Mouse (Mus musculus): ENCODE data around the gene Ddx20. TPM values are rescaled to one million over a fixed set of nuclear protein-coding genes. Genes with fewer than 3 reads are reported as not detected.
"Not testable (repeated sequence)": the region's sequence is repeated elsewhere in the genome, so short reads cannot be mapped to it uniquely, and the experiment has no call there.

Gene Ddx20
- polyA plus RNA-seq, 1 experiment from 2014 or later: 40.3 TPM

DNA sequence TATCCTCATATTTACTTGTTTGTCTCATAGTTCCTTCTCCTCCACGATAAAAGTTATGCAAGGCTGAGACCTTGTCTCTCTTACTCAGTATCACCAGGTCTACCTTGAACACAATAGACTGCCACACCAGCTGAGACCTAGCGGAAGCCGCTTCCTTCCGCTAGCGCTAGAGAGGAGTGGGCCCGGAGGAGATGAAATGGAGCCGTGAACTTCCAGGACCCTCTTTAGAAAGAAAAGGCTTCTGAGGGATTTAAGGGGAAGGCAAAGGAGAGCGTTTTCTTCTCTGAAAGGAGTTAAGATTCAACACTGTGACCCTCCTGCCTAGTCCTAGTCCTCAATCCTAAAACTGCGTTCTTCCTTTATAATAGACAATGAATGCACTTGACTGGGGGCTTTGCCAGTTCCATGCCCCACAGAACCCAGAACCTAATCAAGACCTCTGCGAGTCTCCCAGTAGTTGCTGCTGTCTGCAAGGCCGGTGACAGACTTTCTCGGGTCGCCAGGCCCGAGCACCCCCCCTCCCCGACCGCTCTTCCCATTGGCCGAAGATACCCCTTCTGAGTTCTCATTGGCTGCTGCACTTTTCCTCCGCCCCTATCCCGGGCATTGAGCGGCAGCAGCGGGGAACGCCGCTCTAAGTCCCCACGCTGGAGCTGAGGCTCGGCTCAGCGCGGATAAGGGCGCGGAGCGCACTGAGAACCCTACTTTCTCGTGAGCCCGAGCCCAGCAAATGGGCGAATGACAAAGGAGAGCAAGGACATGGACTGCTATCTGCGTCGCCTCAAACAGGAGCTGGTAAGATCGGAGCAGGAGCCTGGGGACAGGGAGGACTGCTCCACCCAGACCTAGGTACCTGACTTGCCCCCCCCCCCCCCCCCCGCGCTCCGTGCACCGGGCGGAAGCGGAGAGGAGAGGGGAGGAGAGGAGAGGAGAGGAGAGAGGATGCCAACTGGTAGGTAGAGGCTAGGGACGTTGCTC is 16.9 kb upstream of the Ddx20 start, which contains the start of gene Inka2:
Gene Inka2, plus strand, starts transcription at position 569 of the 978 bp plus-strand sequence.
- peak within 1 kb of the TSS; percentile 13; the same call in 1 of the 2 replicates for H3K27ac ChIP-seq
- peaks cover 21% of the 10 kb centered on the region for H3K4me1 ChIP-seq
- 5% methylated on average over 39 of the region's 43 CpGs for WGBS
- no peaks in the 10 kb centered on the region for H3K36me3 ChIP-seq
- H3K27me3 ChIP-seq: peaks cover 45% of the 10 kb centered on the region
- H3K9me3 ChIP-seq: no peaks in the 10 kb centered on the region
- peak within 1 kb of the TSS; percentile 54 for H3K4me3 ChIP-seq
- peak; percentile 92 for ATAC-seq (ENCODE audit: insufficient number of reproducible peaks, insufficient read depth, low FRiP score, low TSS enrichment, low read depth)
- peak within 1 kb of the TSS; percentile 95 for H3K4me2 ChIP-seq
- peak within 1 kb of the TSS; percentile 73 for H3K9ac ChIP-seq

DNA sequence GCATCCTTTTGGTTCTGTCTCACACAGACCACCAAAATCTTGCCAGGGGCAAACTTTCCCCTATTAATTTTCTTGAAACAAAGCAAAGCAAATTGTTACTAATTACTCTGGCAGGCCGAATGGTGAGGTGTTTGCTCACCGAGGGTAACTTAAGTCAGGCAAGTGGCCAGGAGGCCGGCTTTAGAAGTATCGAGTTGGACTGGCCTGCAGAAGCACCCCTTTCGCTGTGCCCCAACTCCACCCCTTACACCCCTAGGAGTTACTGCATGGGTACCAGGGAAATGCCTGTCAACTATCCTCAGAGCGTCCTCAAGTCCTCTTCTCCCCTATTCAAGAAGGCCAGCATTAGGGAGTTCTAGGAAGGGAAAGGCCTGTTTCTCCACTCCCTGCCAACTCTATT is 16.2 kb upstream of the Ddx20 start:
- no peaks in the 10 kb centered on the region for H3K36me3 ChIP-seq
- H3K9ac ChIP-seq: no peak overlapping the region
- no peaks in the 10 kb centered on the region for H3K9me3 ChIP-seq
- H3K4me2 ChIP-seq: 0 out of 2 replicates have a peak overlapping the region, but pooled peaks have one; percentile 95
- 45% methylated on average over 6 of the region's 6 CpGs for WGBS
- H3K4me1 ChIP-seq: peaks cover 21% of the 10 kb centered on the region
- no peak overlapping the region for H3K4me3 ChIP-seq
- peaks cover 45% of the 10 kb centered on the region for H3K27me3 ChIP-seq
- no peak overlapping the region for H3K27ac ChIP-seq
- ATAC-seq (ENCODE audit: insufficient number of reproducible peaks, insufficient read depth, low FRiP score, low TSS enrichment, low read depth): no peak

DNA sequence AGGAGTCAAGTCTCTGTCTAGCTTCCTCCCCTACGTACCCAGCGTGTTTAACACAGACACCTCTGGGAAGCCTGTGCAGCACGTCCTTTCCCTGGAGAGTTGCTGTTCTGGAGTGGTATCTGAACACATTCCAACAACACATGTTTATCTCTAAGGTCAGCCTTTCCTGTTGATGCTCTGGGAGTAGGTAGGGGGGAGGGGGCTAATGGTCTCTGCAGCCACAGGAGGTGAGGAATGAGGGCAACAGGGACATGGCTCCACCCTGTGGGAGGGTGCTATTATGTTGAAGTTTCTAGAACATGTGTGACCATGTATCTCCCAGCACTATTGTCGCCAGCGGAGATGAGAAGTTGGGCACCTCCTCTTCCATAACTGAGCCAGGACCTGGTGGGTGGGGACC is 14.0 kb upstream of the Ddx20 start:
- Histone ChIP-seq H3K27me3 (peaks cover 41% of the 10 kb centered on the region), H3K9me3 (no peaks in the 10 kb centered on the region), H3K4me1 (peaks cover 17% of the 10 kb centered on the region), H3K27ac (no peak overlapping the region), H3K4me3 (no peak overlapping the region), H3K36me3 (no peaks in the 10 kb centered on the region), H3K9ac (no peak overlapping the region), H3K4me2 (no peak overlapping the region)
- 51% methylated on average over 5 of the region's 5 CpGs for WGBS
- no peak for ATAC-seq (ENCODE audit: insufficient number of reproducible peaks, insufficient read depth, low FRiP score, low TSS enrichment, low read depth)

- not testable (repeated sequence) for H3K4me3 ChIP-seq; H3K36me3 ChIP-seq; H3K27ac ChIP-seq; H3K4me2 ChIP-seq; H3K9me3 ChIP-seq; ATAC-seq (ENCODE audit: insufficient number of reproducible peaks, insufficient read depth, low FRiP score, low TSS enrichment, low read depth); H3K9ac ChIP-seq
- peaks cover 21% of the 10 kb centered on the region for H3K4me1 ChIP-seq
- H3K27me3 ChIP-seq: peaks cover 34% of the 10 kb centered on the region
- WGBS: 40% methylated on average over 1 of the region's 1 CpGs
Measured at GRCm38 (mm10) chr3:105700786-105701185, 13.4 kb upstream of the Ddx20 start.

- WGBS: 46% methylated on average over 3 of the region's 3 CpGs
- Histone ChIP-seq H3K36me3 (no peaks in the 10 kb centered on the region), H3K9me3 (no peaks in the 10 kb centered on the region), H3K9ac (no peak overlapping the region), H3K27ac (no peak overlapping the region), H3K4me3 (no peak overlapping the region), H3K4me2 (no peak overlapping the region), H3K27me3 (peaks cover 36% of the 10 kb centered on the region), H3K4me1 (peaks cover 15% of the 10 kb centered on the region)
- no peak for ATAC-seq (ENCODE audit: insufficient number of reproducible peaks, insufficient read depth, low FRiP score, low TSS enrichment, low read depth)
Measured at GRCm38 (mm10) chr3:105699241-105699933, 12.0 kb upstream of the Ddx20 start.

DNA sequence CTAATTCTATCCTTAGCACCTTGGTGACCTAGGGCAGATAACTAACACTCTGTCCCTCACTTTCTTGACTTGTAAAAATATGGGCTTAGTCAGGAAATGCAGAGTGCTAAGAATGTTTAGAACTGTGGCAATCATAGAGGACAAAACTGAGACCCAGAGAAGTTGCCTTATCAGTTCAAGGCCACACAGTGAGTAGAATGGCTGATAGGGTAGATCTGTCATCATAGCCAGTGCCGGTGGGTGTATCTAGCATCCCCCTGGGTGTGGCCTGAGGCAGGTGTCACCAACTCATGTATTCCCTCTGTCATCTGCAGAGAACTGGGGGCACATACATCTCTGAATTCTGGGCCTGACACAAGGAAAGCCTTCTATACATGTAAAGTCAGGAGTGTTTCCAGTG is 10.9 kb upstream of the Ddx20 start:
- no peak overlapping the region for H3K4me3 ChIP-seq
- ATAC-seq (ENCODE audit: insufficient number of reproducible peaks, insufficient read depth, low FRiP score, low TSS enrichment, low read depth): no peak
- H3K36me3 ChIP-seq: no peaks in the 10 kb centered on the region
- no peaks in the 10 kb centered on the region for H3K9me3 ChIP-seq
- no peak overlapping the region for H3K4me2 ChIP-seq
- H3K4me1 ChIP-seq: peaks cover 10% of the 10 kb centered on the region
- H3K9ac ChIP-seq: no peak overlapping the region
- WGBS: 81% methylated on average over 1 of the region's 1 CpGs
- no peak overlapping the region for H3K27ac ChIP-seq
- peaks cover 36% of the 10 kb centered on the region for H3K27me3 ChIP-seq

- H3K36me3 ChIP-seq: no peaks in the 10 kb centered on the region
- H3K4me2 ChIP-seq: no peak overlapping the region
- H3K9me3 ChIP-seq: no peaks in the 10 kb centered on the region
- H3K27me3 ChIP-seq: peaks cover 32% of the 10 kb centered on the region
- no peak overlapping the region for H3K9ac ChIP-seq
- WGBS: 74% methylated on average over 5 of the region's 5 CpGs
- no peak for ATAC-seq (ENCODE audit: insufficient number of reproducible peaks, insufficient read depth, low FRiP score, low TSS enrichment, low read depth)
- H3K4me1 ChIP-seq: peaks cover 10% of the 10 kb centered on the region
- no peak overlapping the region for H3K27ac ChIP-seq
- H3K4me3 ChIP-seq: no peak overlapping the region
Measured at GRCm38 (mm10) chr3:105697148-105697441, 9.7 kb upstream of the Ddx20 start.

DNA sequence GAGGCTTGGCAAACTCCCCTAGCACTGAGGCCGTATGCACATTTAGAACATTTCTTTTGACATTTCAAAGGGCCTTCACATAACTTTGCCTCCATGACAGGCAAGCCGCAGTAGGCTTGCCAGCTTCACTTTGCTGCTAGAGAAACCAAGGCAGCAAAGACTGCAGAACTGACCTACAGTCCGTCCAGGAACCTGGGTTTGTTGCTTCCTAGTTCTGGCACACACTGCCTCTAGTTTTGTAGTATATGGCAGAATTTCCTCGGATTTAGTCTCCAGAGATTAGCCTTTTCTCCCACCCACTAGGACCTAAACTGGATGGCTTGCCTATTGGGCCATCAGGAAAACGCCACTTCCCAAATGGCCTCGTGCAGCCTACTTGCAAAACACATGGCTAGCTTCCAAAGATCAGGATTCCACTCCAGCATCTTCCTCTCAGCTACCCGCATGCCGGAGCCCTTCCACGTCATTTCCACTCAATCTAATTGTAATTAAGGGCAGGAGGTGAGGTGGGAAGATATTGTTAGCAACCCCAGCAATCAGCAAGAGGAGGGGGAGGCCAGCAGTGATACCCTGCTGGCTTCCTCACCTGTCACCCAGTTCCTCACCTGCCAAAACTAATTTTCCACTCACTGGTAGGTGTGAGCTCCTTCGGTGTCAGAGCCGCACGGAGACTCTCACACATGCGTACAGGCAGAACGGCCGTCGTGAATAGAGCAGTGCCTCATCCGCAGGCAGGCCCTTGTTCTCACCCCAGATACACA is 9.2 kb upstream of the Ddx20 start:
- no peak for ATAC-seq (ENCODE audit: insufficient number of reproducible peaks, insufficient read depth, low FRiP score, low TSS enrichment, low read depth)
- H3K9me3 ChIP-seq: no peaks in the 10 kb centered on the region
- H3K4me3 ChIP-seq: no peak overlapping the region
- H3K4me1 ChIP-seq: peaks cover 10% of the 10 kb centered on the region
- H3K9ac ChIP-seq: peak overlapping the region; percentile 38; the same call in 1 of the 2 replicates
- peaks cover 27% of the 10 kb centered on the region for H3K27me3 ChIP-seq
- H3K4me2 ChIP-seq: peak overlapping the region; percentile 46
- H3K27ac ChIP-seq: no peak overlapping the region
- WGBS: 66% methylated on average over 17 of the region's 17 CpGs
- no peaks in the 10 kb centered on the region for H3K36me3 ChIP-seq

DNA sequence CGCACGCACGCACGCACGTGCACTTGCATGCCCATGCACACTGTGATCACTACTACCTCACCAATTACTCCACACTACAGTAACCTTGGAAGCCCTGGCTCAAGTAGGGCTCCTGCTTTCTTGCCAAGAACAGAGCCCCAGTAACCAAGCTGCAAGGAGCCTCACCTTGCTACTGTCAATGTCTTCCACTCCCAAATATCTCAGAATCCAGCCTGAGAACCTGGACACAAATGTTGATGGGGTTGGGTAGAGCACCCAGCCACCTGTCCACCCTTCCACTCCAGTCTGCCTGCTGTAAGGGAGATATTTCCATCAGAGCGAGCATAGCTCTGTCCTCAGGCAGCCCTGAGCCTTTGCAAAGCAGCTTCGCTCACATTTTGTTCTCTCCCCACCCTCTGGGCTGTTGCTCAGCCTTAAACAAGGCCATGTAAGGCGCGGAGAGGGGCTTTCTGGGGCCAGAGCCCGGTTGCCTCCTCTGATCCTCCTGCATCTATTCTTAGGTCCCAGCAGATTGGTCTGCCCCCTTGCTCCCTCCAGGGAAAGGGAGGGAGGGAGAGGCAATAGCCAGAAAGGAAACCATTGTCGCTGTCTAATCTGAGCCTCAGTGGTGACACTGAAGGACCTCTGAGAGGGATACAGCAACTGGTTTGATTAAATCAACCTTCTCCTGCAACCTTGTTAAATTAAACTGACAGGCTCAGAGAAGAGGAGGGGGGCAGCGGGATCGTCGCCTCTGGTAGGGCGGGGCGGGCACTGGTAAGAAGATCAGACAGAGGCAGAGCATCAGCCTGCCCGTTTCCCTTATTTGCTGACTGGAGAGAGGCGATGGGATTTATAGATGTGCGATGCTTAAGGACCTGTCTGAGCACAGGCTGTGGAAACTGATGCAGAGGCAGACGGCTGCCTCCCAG is 8.4 kb upstream of the Ddx20 start:
- Histone ChIP-seq H3K4me3 (peak overlapping the region; percentile 5), H3K9me3 (no peaks in the 10 kb centered on the region), H3K4me2 (peak overlapping the region; percentile 46), H3K27ac (no peak overlapping the region), H3K9ac (peak overlapping the region; percentile 38; the same call in 1 of the 2 replicates), H3K4me1 (peaks cover 10% of the 10 kb centered on the region), H3K27me3 (peaks cover 27% of the 10 kb centered on the region), H3K36me3 (no peaks in the 10 kb centered on the region)
- no peak for ATAC-seq (ENCODE audit: insufficient number of reproducible peaks, insufficient read depth, low FRiP score, low TSS enrichment, low read depth)
- 25% methylated on average over 20 of the region's 20 CpGs for WGBS

- peaks cover 27% of the 10 kb centered on the region for H3K27me3 ChIP-seq
Measured at GRCm38 (mm10) chr3:105693327-105694080, 6.1 kb upstream of the Ddx20 start.

More at GRCm38 (mm10) chr3:105693327-105694080, 6.1 kb upstream of the Ddx20 start:
- ATAC-seq (ENCODE audit: insufficient number of reproducible peaks, insufficient read depth, low FRiP score, low TSS enrichment, low read depth): no peak
- no peak overlapping the region for H3K27ac ChIP-seq
- H3K9me3 ChIP-seq: no peaks in the 10 kb centered on the region
- no peaks in the 10 kb centered on the region for H3K36me3 ChIP-seq
- no peak overlapping the region for H3K4me2 ChIP-seq
- H3K4me1 ChIP-seq: peaks cover 10% of the 10 kb centered on the region
- 74% methylated on average over 14 of the region's 14 CpGs for WGBS
- H3K4me3 ChIP-seq: no peak overlapping the region
- no peak overlapping the region for H3K9ac ChIP-seq
